Mouse (Mus musculus): ENCODE measurements around the gene Pop7. TPM values are rescaled to one million over a fixed set of nuclear protein-coding genes. Genes with fewer than 3 reads are reported as not detected.

Pop7 gene
- 46.9 and 57.9 TPM in 2 replicates for polyA plus RNA-seq (2012; rRNA removed)

DNA sequence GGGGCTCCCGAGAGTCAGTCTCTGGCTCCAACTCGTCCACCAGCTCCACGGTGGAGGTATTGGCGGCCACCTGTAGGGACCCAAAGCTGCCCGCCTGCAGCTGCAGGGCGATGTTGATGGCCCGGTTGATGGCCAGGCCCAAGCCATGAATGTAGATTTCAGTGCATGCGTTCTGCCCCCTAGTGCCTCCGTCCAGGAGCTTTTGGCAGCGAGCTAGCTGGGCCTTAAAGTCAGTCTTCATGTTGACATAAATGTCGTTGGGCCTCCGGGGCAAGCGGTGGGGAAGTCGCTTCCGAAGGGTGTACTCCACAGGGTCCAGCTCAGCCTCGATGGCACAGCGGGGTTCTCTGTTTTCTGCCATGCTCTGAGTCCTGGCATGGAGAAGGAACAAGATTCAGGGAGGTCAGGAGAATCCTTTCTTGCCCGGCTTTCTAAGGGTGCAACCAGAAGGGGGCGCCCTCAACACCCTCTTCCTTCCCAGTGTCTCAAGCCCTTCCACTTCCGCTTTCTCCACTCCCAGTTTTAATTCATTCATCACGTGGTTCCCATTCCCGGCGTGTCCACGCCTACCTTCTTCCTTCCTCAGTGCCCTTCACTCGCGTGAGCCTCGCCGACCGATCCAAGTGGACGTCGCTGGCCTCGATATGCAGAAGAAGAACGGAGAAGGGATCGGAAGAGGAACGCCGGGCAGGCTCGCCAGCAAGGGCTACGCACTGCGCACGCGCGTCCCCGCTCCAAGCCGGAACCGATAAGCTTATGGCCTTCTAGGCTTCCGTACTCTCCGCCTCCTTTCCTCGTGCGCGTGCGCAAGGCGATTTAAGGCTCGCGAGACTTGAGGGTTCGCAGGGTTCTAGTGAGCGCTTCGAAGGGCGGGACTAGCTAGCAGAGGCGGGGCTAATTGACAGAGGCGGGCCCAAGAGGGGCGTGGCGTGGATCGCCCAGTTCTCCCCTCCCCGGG lies at the start of gene Pop7:
Gene Pop7, minus strand, starts transcription at position 810 of the 958 bp plus-strand sequence.
- under 1% methylated on average over 64 of the region's 64 CpGs for WGBS
- DNase-seq (ENCODE audit: low read depth, low spot score): peak; percentile 98

- WGBS: 60% methylated on average over 5 of the region's 5 CpGs
- no peak for DNase-seq (ENCODE audit: low read depth, low spot score)
These were observed 48.8 kb upstream of the Pop7 start for GRCm38 (mm10) chr5:137551119-137551518.

GRCm38 (mm10) chr5:137549840-137550239 lies 47.5 kb upstream of the Pop7 start:
- no peak for DNase-seq (ENCODE audit: low read depth, low spot score)
- 80% methylated on average over 2 of the region's 2 CpGs for WGBS

GRCm38 (mm10) chr5:137545596-137545995 lies 43.3 kb upstream of the Pop7 start:
- 70% methylated on average over 4 of the region's 4 CpGs for WGBS
- DNase-seq (ENCODE audit: low read depth, low spot score): no peak

- no peak for DNase-seq (ENCODE audit: low read depth, low spot score)
- 52% methylated on average over 6 of the region's 6 CpGs for WGBS
These were observed 42.6 kb upstream of the Pop7 start for GRCm38 (mm10) chr5:137544926-137545325.

DNA sequence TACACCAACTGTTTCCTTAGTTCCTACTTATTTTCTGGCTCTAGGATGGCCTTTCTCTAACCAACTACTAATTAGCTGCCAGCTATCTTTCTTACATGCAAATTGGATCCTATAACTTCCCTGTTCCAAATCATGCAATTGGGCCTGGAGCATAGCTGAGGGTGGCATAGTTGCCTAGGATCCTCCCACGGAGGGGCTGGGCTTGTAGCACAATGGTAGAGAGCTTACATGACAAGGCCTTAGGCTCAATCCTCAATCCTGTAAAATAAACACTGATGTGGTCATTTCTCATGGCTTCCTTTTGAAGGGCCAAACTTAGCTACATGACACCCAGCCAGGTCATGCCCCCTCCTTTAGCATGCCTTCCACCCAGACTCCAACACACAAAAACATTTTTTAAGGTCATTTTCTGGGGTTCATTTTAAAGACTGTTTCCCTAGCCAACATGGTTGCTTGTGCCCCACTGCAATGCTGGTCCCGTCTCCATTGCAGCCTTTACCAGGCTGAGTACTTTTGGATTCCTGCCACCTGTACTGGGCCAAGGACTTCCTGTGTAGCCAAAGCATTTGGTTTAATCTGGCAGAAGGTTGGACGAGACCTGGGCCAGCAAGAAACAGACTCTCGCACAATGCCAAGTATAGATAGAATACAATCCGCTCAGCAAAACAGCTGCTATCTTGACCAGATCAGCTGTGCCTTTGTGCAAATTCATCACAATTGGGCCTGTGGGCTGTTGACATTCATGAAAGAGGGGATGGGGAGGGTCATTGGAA lies 39.6 kb upstream of the Pop7 start:
- no peak for DNase-seq (ENCODE audit: low read depth, low spot score)
- 74% methylated on average over 5 of the region's 5 CpGs for WGBS

- WGBS: 76% methylated on average over 6 of the region's 6 CpGs
- no peak for DNase-seq (ENCODE audit: low read depth, low spot score)
These were observed 38.7 kb upstream of the Pop7 start for GRCm38 (mm10) chr5:137540991-137541390.

- 16% methylated on average over 7 of the region's 7 CpGs for WGBS
These were observed 37.0 kb upstream of the Pop7 start for GRCm38 (mm10) chr5:137539291-137539801.

DNA sequence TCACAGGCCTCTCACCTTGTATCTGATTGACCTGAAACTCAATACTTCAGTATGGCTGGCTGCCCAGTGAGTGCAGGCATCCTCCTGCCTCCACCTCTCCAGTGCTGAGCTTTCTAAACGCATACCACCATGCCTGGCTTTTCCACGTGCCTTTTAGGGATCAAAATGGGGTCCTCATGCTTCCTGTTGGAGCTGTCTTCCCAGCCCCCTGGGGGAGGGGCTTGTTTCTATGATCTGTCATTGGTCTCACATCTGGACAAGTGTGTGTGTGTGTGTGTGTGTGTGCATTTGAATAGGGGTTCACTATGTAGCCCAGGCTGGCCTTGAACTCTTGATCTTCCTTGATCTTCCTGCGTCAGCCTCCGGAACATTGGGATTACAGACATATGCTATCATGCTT lies 35.1 kb upstream of the Pop7 start:
- no peak for DNase-seq (ENCODE audit: low read depth, low spot score)
- WGBS: 73% methylated on average over 4 of the region's 4 CpGs

More at GRCm38 (mm10) chr5:137539291-137539801, 37.0 kb upstream of the Pop7 start:
- DNase-seq (ENCODE audit: low read depth, low spot score): no peak

DNA sequence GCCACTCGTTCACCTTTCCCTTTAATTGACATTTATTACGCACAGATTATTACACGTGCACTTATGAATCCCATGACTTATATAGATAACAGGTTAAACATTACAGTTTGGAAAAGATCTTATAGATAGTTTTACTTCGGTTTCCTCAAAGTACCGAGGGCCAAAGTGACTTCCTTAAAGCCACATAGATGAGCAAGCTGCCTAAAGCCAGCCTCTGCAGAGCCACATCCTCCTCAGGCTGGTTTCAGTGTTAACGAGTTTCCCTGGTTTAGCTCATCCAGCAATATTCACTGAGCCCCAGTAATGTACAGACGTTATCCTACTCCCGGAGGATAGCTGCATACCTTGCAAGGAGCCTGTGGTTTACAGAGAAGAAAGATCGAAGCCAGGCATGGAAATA lies 33.0 kb upstream of the Pop7 start:
- WGBS: 43% methylated on average over 9 of the region's 9 CpGs
- DNase-seq (ENCODE audit: low read depth, low spot score): no peak

DNA sequence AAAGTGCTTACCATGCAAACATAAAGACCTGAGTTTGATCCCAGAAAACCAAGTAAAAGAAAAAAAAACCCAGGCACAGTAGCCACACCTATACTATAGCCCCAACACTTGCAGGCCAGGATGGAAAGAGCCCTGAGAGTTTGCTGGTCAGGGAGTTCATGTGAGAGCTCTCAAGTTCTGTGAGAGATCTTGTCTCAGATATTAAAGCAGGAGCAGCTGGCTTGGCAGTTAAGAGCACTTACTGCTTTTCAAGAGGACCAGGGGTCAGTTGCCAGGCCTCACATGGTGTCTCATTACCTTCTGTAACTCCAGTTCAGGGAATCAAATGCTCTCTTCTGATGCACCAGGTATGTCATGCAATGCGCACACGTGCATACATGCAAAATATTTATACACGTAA lies 32.4 kb upstream of the Pop7 start:
- 82% methylated on average over 3 of the region's 3 CpGs for WGBS
- DNase-seq (ENCODE audit: low read depth, low spot score): no peak

DNA sequence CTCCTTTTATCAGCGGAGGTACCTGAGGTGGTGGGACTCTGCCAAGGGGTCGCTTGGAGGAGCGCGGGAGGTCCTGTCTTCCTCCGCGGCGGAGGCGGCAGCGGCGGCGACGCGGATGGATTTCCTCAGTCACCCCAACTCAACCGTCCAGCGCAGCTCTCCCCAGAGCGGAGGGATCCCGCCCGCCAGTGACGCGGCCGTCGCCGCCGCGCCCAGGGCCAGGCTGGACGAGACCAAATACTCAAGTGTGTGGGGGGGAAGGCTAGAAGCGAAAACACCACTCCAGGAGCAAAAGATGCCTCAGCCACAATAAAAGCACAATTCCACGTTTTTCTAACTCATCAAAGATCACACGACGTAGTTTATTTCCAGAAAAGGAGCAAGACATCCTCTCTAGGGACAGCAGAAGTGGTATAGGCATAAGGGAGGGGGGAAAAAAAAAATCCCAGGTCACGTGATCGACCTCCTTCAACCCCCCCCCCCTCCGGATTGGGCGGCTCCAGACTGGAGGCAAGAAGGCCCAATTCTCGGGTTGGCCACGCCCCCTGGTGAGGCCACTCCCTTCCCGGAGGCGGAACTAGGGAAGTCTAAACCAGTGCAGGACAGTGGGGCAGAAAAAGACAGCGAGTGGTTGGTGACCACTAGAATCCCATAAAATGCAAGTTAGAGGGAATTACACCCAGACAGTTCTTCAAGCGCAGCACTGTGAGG lies 31.0 kb upstream of the Pop7 start, which contains the start of the genes Epo and Gnb2:
Gene Epo, minus strand, starts transcription at position 126 of the 711 bp plus-strand sequence.
Gene Gnb2, minus strand, starts transcription at position 394 of the 711 bp plus-strand sequence.
- WGBS: under 1% methylated on average over 40 of the region's 40 CpGs
- peak; percentile 97 for DNase-seq (ENCODE audit: low read depth, low spot score)

- WGBS: under 1% methylated on average over 12 of the region's 12 CpGs
- no peak for DNase-seq (ENCODE audit: low read depth, low spot score)
These were observed 30.4 kb upstream of the Pop7 start for GRCm38 (mm10) chr5:137532808-137533116.

GRCm38 (mm10) chr5:137532131-137532807 lies 30.0 kb upstream of the Pop7 start:
- 0% methylated on average over 19 of the region's 19 CpGs for WGBS
- no peak for DNase-seq (ENCODE audit: low read depth, low spot score)

DNA sequence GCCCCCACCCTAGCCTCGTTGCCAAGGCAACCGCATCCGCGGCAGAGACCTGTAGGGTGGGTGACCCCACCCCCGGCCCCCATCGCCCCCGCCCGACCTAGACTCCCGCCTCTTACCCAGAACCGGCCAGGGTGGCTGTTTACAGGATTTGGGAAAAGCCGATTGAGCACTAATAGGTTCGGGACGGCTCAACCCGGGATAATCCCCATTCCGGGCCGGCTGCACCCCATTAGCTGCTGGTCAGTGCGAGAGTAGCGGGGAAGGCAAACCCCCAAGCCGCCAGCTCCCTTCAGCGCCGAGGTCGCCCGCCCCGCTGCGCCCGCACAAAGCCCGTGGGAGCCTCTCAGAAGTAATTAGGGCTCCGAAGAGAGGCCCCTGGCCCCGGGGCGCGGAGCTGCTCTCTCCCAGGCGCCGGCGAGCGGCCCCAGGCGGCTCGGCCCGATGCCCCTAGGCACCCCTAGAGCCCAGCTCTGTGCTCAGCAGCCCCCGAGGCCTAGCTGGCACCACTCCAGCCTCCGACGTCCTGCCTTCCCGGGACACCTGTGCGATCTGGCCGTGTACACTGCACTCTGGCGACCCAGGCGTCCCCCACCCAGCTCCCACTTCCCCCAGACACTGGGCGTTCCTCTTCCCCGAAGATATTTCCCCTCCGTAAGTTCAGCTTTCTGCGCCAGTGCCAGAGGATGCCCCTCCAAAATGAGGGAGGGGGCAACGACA lies 29.3 kb upstream of the Pop7 start:
- DNase-seq (ENCODE audit: low read depth, low spot score): no peak
- WGBS: under 1% methylated on average over 51 of the region's 51 CpGs

- DNase-seq (ENCODE audit: low read depth, low spot score): no peak
- under 1% methylated on average over 46 of the region's 46 CpGs for WGBS
These were observed 28.5 kb upstream of the Pop7 start for GRCm38 (mm10) chr5:137530588-137531413.

DNA sequence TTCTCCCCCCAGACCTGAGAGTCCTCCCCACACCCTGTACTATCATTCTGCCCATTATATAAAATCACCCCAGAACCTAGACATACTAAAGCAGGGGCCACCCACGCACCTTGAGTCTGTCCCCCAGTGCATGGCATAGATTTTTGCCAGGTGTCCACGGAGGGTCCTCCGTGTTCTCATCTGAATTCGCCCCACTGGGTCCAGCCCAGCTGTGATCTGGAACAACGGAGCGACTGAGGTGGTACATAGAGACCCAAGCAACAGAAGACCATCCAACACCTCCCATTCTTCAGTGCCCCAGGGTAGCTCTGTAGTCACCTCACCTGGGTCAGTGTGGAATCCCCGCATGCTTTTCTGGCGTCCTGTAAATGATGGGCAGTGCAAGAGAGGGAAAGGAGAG lies 27.8 kb upstream of the Pop7 start:
- DNase-seq (ENCODE audit: low read depth, low spot score): no peak

More for the DNA sequence above, 27.8 kb upstream of the Pop7 start:
- 76% methylated on average over 8 of the region's 8 CpGs for WGBS
